Mouse (Mus musculus) ES-CJ7 (cell line): ENCODE results near the gene Smim13.

Experiments
- DNase-seq: peaks from one replicate; pipeline ENCODE4 v3.0.0; 2011; ENCODE audit warnings: low read depth, low spot score

Gene Smim13

GRCm38 (mm10) chr13:41283256-41283655 is 33.6 kb downstream of the Smim13 start:
- peak; percentile 79 for DNase-seq

GRCm38 (mm10) chr13:41285448-41285847 is 35.8 kb downstream of the Smim13 start:
- DNase-seq = no peak

GRCm38 (mm10) chr13:41286285-41286684 is 36.6 kb downstream of the Smim13 start:
- no peak for DNase-seq

- no peak for DNase-seq
These were observed 41.9 kb downstream of the Smim13 start for GRCm38 (mm10) chr13:41291466-41291974.

GRCm38 (mm10) chr13:41293595-41293994 is 44.0 kb downstream of the Smim13 start:
- DNase-seq = no peak

- no peak for DNase-seq
These were observed 46.2 kb downstream of the Smim13 start for GRCm38 (mm10) chr13:41295886-41296285.

GRCm38 (mm10) chr13:41296396-41296795 is 46.8 kb downstream of the Smim13 start:
- DNase-seq = no peak

- no peak for DNase-seq
These were observed 48.9 kb downstream of the Smim13 start for GRCm38 (mm10) chr13:41298533-41298932.

- no peak for DNase-seq
These were observed 49.4 kb downstream of the Smim13 start for GRCm38 (mm10) chr13:41298996-41299395.

- DNase-seq = no peak
These were observed 50.4 kb downstream of the Smim13 start for GRCm38 (mm10) chr13:41300037-41300436.

- DNase-seq = peak; percentile 85
These were observed 53.1 kb downstream of the Smim13 start for GRCm38 (mm10) chr13:41302716-41303115.

- DNase-seq = no peak
These were observed 71.1 kb downstream of the Smim13 start for GRCm38 (mm10) chr13:41320749-41321148.

GRCm38 (mm10) chr13:41321433-41321832 is 71.8 kb downstream of the Smim13 start:
- no peak for DNase-seq

- no peak for DNase-seq
These were observed 75.0 kb downstream of the Smim13 start for GRCm38 (mm10) chr13:41324631-41325030.

GRCm38 (mm10) chr13:41325346-41325745 is 75.7 kb downstream of the Smim13 start:
- no peak for DNase-seq

- DNase-seq = no peak
These were observed 76.5 kb downstream of the Smim13 start for GRCm38 (mm10) chr13:41326134-41326533.
